Mouse (Mus musculus): ENCODE data around the gene Grb2.
A peak's percentile ranks its signal among the peaks of the same experiment; 100 is the strongest.

Gene Grb2

GRCm38 (mm10) chr11:115628465-115629101 lies 79.8 kb downstream of the Grb2 start:
- DNase-seq (ENCODE audit: extremely low spot score) = no peak

DNA sequence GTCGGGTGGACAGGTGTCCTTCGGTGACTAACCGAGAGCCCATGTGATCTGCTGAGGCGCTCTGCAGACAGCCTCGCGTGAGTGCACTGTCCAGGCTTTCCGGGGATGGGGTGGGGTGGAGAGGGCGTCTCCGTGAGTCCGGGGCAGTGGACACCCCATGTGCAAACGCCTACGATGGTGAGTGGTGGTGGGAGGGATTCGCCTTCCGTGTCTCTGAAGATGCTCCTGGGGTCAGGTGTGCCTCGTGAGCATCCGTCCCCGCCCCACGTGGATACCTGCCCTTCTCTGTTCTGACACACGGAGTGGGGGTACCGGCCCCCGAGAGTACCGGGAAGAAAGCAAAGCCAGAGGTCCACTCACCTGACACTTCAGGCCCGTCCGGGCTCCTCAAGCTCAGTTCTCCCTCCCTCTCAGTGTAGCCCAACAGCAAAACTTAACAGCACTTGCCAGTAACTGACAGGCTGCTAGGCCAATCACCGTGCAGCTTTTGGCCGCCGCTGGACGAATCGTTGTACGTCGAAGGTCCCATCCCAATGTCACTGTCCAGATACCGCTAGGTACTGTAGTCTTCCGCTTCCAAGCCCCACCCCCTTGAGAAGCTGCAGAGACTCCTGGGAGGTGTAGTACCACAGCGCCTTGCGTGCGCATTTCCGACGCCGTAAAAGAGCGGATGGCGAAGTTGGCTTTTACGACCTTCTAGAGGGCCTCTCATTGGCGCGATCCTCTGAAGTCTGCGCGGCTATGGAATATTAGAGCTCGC lies 80.5 kb downstream of the Grb2 start, which contains the start of gene Slc25a19:
Gene Slc25a19, minus strand, starts transcription at position 591 of the 760 bp plus-strand sequence.
- peak; percentile 95 for DNase-seq (ENCODE audit: extremely low spot score)

DNA sequence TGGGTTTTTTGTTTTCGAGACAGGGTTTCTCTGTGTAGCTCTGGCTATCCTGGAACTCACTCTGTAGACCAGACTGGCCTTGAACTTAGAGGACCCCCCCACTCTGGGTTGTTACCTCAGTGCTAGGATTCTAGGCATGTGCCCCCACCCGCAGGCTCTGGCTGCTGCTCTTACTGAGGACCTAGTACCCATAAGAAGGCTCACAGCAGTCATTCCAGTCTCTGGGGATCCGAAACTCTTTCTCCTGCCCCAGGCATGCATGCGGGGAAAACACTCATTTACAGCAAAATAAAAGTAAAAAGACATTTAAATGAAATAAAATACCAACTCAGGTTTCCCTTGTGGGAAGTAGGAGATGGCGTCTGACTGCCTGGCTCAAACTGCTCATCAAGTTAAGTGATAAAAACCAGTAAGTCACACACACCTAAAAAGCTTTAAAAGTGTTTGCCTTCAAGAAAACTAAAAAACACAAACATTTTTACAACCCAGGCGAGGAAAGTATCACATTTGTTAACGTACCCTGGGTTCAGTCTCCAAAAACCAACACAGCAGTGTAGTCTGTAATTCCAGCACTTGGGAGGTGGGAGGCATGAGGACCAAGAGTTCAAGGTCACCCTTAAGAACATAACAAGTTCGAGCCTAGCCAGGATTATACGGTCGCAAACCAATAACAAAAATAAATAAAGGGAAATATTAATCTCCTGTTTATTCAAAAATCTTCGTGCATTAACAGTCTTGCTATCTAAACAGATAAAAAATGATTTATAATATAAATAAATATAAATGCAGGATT lies 81.4 kb downstream of the Grb2 start:
- DNase-seq (ENCODE audit: extremely low spot score) = no peak

DNA sequence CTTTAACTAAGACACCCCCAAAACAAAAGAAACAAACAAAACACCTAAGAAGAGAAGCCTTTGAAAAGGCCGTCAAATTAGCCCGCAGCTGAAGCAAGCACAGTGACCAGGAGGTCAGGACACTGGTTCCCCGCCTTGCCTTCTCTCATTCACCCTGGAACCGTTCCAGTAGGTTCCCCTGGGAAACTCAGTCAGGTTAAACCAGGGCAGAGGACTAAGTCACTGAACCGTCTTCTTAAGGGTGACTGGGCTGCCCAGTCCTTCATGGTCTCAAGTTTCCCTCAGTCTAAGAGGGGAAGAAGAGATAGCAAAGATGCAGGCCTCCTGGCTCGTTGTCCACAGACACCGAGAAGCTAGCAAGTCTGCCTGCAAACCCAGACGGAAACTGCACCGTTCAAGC lies 82.5 kb downstream of the Grb2 start:
- DNase-seq (ENCODE audit: extremely low spot score) = no peak

DNA sequence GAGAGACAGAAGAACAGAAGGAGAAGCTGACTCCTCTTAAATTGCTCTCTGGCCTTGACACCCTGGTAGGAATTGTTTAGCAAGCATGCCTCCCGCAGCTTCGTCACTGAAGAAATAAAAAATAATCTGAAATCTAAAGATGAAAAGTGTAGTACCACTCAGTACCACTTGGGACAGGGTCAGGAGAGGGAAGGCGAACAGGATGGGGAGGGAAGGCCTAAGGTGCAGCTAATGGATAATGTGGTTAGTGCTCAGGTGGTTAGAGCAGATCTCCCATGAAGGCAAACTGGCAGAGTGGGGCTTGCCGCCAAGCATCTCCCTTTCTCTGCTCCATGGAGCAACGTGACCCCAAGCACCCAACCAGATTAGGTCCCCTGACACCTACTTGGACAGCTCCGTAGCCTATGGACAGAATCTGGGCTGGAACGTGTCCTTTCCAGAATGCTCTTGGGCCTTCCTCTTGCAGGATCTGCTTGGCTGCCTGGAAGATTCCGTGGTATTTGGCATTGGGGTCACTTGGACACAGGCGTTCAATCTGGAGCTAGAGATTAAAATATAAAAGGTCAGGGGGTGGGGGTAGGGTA lies 84.8 kb downstream of the Grb2 start:
- no peak for DNase-seq (ENCODE audit: extremely low spot score)

- no peak for DNase-seq (ENCODE audit: extremely low spot score)
Observed at GRCm38 (mm10) chr11:115619949-115620348, 88.4 kb downstream of the Grb2 start.

DNA sequence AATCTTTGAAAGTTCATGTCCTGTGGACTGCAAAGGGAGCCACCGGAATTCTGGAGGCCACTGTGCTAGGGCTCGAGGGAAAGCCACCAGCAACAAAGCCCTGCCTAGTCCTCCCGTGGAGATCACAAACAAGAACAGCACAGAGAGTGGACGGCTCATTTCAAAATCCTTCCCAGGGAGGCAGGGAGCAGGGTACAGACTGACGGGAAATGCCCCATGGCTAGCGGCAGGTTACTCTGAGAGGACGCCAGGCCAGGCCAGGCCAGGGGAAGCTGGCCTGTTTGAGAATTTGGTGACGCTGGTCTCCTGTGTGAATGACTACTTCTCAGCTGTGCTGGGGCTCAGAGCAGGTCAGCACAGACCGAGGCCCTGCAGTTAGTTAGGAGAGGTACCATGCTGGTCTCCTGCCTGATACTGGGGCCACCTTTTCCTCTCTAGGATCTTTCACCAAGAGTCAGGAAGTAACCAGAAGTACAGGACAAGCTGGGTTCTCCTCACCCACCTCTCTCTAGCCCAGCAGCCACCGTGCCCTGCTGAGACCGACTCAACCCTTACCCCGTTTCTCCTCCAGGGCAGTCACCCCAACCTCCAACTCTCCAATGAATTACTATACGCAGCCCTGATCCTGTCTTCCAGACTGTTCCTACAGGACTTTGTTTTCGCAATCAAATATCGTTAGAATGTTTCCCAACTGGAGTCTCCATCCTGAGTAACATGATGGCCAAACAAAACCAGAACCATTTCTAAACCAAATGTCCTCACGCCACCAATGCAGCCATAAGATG lies 89.5 kb downstream of the Grb2 start:
- no peak for DNase-seq (ENCODE audit: extremely low spot score)

DNA sequence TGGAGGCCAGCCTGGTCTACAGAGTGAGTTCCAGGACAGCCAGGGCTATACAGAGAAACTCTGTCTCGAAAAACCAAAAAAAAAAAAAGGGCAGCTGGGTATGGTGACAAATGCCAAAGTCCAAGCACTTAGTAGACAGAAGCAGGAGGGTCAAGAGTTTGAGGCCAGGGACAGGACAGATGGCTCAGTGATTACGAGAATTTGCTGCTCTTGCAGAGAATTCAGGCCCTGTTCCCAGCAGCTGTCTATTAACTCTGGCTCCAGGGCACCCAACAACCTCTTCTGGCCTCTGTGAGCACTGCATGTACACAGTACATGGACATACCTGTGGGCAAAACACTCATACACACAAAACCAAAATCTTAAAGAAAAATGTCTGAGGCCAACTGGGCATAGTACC lies 90.4 kb downstream of the Grb2 start:
- no peak for DNase-seq (ENCODE audit: extremely low spot score)

GRCm38 (mm10) chr11:115616893-115617292 lies 91.5 kb downstream of the Grb2 start:
- DNase-seq (ENCODE audit: extremely low spot score) = no peak

DNA sequence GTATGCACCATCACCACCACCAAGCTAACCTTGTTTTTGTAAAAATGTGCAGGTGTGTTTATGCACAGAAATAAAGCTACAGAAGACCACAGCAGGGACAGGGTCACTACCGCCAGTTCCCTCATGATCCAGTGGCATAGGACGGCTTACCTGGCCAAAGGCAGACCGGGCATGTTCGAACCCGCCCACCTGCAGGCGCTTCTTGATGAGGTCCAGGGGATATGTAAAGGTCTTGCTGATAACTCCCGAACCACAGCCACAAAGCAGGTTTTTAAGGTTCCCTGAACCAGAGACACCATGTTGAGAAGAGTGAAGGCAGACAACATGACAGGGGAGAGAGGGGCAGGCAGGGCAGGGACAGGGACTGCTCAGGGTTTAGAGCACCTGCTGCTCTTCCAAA lies 92.0 kb downstream of the Grb2 start:
- no peak for DNase-seq (ENCODE audit: extremely low spot score)

DNA sequence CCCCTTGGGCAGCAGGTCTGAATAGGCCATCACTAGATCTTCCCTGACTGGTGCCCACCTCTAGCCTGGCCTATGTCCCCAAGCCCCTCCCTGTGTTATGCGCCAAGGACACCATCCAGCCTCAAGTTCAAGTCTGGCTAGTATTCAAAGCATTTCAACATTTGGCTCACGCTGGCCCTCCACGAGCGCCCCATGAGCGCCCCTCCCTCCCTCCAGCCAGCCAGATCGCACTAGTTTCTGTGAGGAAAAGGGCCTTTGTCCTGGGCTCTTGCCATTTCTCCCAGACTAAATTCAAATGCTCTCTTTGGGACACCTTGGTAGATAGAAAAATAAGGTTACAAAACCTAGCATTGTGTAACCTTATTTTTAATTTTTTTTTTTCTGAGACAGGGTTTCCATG lies 92.5 kb downstream of the Grb2 start:
- no peak for DNase-seq (ENCODE audit: extremely low spot score)

- no peak for DNase-seq (ENCODE audit: extremely low spot score)
Observed at GRCm38 (mm10) chr11:115615108-115615825, 93.1 kb downstream of the Grb2 start.

- no peak for DNase-seq (ENCODE audit: extremely low spot score)
Observed at GRCm38 (mm10) chr11:115614346-115615107, 93.9 kb downstream of the Grb2 start.

DNA sequence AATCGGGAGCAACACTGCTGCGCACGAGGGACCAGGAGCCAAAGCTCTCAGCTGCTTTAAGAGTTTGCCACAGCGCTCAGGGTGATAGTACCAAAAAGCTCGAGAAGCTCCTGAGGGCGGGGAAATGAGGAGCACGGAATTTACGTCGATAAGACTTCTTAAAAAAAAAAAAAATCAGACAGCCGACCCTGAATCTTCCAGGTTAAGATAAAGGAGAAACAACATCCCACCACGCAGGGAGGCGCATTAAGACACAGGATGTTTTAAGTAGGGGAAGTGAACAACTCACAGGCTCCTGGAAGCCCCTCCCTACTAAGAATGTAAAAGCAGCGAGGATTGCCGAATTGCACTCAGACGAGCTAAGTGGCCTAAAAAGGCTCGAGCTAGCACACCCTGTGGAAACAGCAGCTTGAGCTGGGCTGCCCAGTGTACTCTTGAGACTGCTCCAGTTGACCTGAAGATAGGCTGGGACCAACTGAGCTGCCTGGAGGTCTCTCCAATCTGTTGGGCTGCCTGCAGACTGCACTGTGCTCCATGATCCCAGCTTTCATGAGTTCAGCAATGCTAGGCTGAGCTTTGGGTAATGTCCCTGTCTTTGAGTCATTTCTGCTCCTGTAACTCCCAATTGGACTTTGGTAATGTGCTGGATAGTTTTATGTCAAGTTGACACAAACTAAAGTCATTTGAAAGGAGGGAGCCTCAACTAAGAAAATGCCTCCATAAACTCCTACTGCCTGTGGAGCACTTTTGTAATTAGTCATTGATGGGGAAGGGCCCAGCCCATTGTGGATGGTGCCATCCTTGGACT lies 95.1 kb downstream of the Grb2 start:
- DNase-seq (ENCODE audit: extremely low spot score) = no peak

- DNase-seq (ENCODE audit: extremely low spot score) = peak; percentile 96
Observed at GRCm38 (mm10) chr11:115612410-115613137, 95.8 kb downstream of the Grb2 start, which contains the start of gene Mif4gd. TSS of gene Mif4gd (minus strand) at chr11:115612969.

DNA sequence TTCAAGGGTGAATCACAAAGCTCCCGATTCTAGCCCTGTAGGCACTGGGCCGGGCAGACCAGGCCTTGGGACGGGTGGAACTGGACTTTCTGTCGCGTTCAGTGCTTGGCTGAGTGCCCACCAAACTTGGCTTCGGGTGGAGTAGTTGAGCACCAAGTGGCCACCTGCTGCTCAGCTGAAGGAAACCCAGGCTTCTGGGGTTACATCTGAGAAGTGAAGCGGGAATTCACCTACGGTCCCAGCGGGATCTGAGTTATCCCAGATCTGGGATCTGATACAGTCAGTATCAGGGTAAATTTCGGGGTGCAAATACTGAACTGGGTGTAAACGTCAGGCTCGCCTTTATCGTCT lies 96.4 kb downstream of the Grb2 start:
- no peak for DNase-seq (ENCODE audit: extremely low spot score)

GRCm38 (mm10) chr11:115611173-115611572 lies 97.2 kb downstream of the Grb2 start:
- DNase-seq (ENCODE audit: extremely low spot score) = no peak

GRCm38 (mm10) chr11:115609576-115609975 lies 98.8 kb downstream of the Grb2 start:
- DNase-seq (ENCODE audit: extremely low spot score) = no peak
